Mouse (Mus musculus): ENCODE results near the gene Etfbkmt.

DNA sequence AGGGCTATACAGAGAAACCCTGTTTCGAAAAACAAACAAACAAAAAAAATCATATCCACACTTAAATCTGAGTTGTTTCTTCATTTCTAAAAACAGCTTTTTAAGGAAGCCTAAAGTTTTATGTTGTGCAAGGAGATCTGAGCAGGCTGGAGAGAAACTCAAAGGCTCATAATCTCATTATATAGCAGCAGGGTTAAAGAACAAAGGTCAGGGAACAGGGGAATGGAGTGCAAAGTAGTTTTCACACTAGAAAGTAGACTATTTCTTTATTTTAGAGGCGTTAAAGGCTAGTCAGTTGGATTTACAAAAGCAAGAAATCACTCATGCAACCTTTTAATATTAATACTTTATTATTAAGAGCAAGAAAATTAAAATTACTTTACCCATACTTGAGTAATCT lies 43.4 kb upstream of the Etfbkmt start:
- TF ChIP-seq POLR2A (IDR thresholded peaks at IDR 0.05; ENCODE audit: extremely low read depth, insufficient read depth, low read length) = no peak
- no peak for TF ChIP-seq CTCF (IDR thresholded peaks at IDR 0.05; ENCODE audit: extremely low read depth, insufficient read depth, low read length)
